Mouse (Mus musculus) CH12.LX (cell line): ENCODE measurements around the gene Calcoco2. TPM values are rescaled to one million over a fixed set of nuclear protein-coding genes. Genes with fewer than 3 reads are reported as not detected.

Source experiments
- DNase-seq: peaks from one replicate; pipeline ENCODE4 v3.0.0-alpha.2; 2013; ENCODE audit errors: extremely low read depth
- H3K27ac ChIP-seq: 2 replicates; pipeline ENCODE4 v1.5.1; 2012; ENCODE audit warnings: low read depth, mild to moderate bottlenecking, control low read depth, moderate library complexity; ENCODE audit not compliant: insufficient read depth
- H3K27me3 ChIP-seq: replicated peaks from 2 replicates; pipeline ENCODE3; 2012; ENCODE audit warnings: inconsistent platforms
- H3K36me3 ChIP-seq, 2 experiments: replicated peaks in 1 of 2; 2 replicates each; pipeline versions ENCODE3 to v1.6.1; 2012; ENCODE audit warnings: inconsistent platforms in 1 of 2, low read length in 1 of 2, mild to moderate bottlenecking in 1 of 2, mixed read lengths in 1 of 2, moderate library complexity in 1 of 2; ENCODE audit not compliant: control insufficient read depth in 1 of 2, insufficient read depth in 1 of 2
- H3K4me1 ChIP-seq, 2 experiments: 2 replicates each; pipeline ENCODE4 v1.6.1; 2012; ENCODE audit warnings: inconsistent platforms in 1 of 2, moderate library complexity in 1 of 2; ENCODE audit not compliant: insufficient read depth in 2 of 2, control insufficient read depth in 1 of 2
- H3K4me2 ChIP-seq: 2 replicates; pipeline ENCODE4 v1.6.1; 2012; ENCODE audit warnings: low read depth, mild to moderate bottlenecking, control low read depth; ENCODE audit not compliant: poor library complexity, insufficient read depth, severe bottlenecking
- H3K4me3 ChIP-seq, 3 experiments: fragments of 150-350 bp in 1 of 3; sonication (generic) in 1 of 3; replicated peaks in 1 of 3; 2 replicates each; pipeline versions ENCODE3 to v1.5.1; 2011 to 2012; ENCODE audit warnings: low read depth in 2 of 3, low read length in 2 of 3, mild to moderate bottlenecking in 2 of 3, moderate library complexity in 2 of 3, control low read depth in 1 of 3, improper control_type of control experiment in 1 of 3, inconsistent platforms in 1 of 3, mixed read lengths in 1 of 3; ENCODE audit not compliant: poor library complexity in 1 of 3
- H3K79me2 ChIP-seq: replicated peaks from 2 replicates; pipeline ENCODE4 v1.6.1; 2012; ENCODE audit warnings: mild to moderate bottlenecking, moderate library complexity; ENCODE audit not compliant: control insufficient read depth, poor library complexity, insufficient read depth, severe bottlenecking; ENCODE audit errors: extremely low read depth
- H3K9ac ChIP-seq: 2 replicates; pipeline ENCODE4 v1.6.1; 2012; ENCODE audit warnings: low read depth, mild to moderate bottlenecking, control low read depth, moderate library complexity; ENCODE audit not compliant: insufficient read depth
- H3K9me3 ChIP-seq: replicated peaks from 2 replicates; pipeline ENCODE3; 2012; ENCODE audit warnings: low read length, inconsistent platforms, mixed read lengths
- CHD1 ChIP-seq: IDR thresholded peaks from 2 replicates; pipeline ENCODE4 v1.6.1; 2012; ENCODE audit warnings: low read depth, low read length, improper control_type of control experiment, inconsistent platforms
- E2F4 ChIP-seq: IDR thresholded peaks from 2 replicates; pipeline ENCODE4 v1.6.1; 2011; ENCODE audit warnings: low read depth, low read length, improper control_type of control experiment; ENCODE audit not compliant: insufficient replicate concordance
- ELF1 ChIP-seq: IDR thresholded peaks from 2 replicates; pipeline ENCODE4 v1.6.1; 2014; ENCODE audit warnings: low read depth, mild to moderate bottlenecking, inconsistent platforms, low read length, improper control_type of control experiment
- EP300 ChIP-seq: IDR thresholded peaks from 2 replicates; pipeline ENCODE4 v1.6.1; 2011; ENCODE audit warnings: low read length, improper control_type of control experiment
- GABPA ChIP-seq: IDR thresholded peaks from 2 replicates; pipeline ENCODE4 v1.6.1; 2012; ENCODE audit warnings: low read depth, low read length, improper control_type of control experiment, inconsistent platforms; ENCODE audit not compliant: insufficient replicate concordance
- HCFC1 ChIP-seq: IDR thresholded peaks from 2 replicates; pipeline ENCODE4 v1.6.1; 2012; ENCODE audit warnings: low read depth, mild to moderate bottlenecking, inconsistent platforms, low read length, improper control_type of control experiment
- KAT2A ChIP-seq: IDR thresholded peaks from 2 replicates; pipeline ENCODE4 v1.6.1; 2012; ENCODE audit warnings: low read length, improper control_type of control experiment, inconsistent platforms; ENCODE audit not compliant: insufficient replicate concordance
- MAZ ChIP-seq: IDR thresholded peaks from 2 replicates; pipeline ENCODE4 v1.6.1; 2012; ENCODE audit warnings: low read depth, mild to moderate bottlenecking, inconsistent platforms, low read length, improper control_type of control experiment, moderate library complexity
- MYC ChIP-seq: IDR thresholded peaks from 2 replicates; pipeline ENCODE4 v1.6.1; 2011; ENCODE audit warnings: low read depth, mild to moderate bottlenecking, improper control_type of control experiment, low read length
- POLR2A ChIP-seq: IDR thresholded peaks from 2 replicates; pipeline ENCODE4 v1.6.1; 2011; ENCODE audit warnings: low read depth, mild to moderate bottlenecking, improper control_type of control experiment, low read length
- SIN3A ChIP-seq: IDR thresholded peaks from 2 replicates; pipeline ENCODE4 v1.6.1; 2012; ENCODE audit warnings: low read length, improper control_type of control experiment, inconsistent platforms
- SMC3 ChIP-seq: IDR thresholded peaks from 2 replicates; pipeline ENCODE4 v1.6.1; 2011; ENCODE audit warnings: low read depth, low read length, improper control_type of control experiment
- USF1 ChIP-seq: IDR thresholded peaks from 2 replicates; pipeline ENCODE4 v1.6.1; 2014; ENCODE audit warnings: low read depth, mild to moderate bottlenecking, inconsistent platforms, low read length, improper control_type of control experiment
- ZC3H11A ChIP-seq: IDR thresholded peaks from 2 replicates; pipeline ENCODE4 v1.6.1; 2012; ENCODE audit warnings: low read depth, mild to moderate bottlenecking, inconsistent platforms, low read length, improper control_type of control experiment
- ZMIZ1 ChIP-seq: IDR thresholded peaks from 2 replicates; pipeline ENCODE4 v1.6.1; 2012; ENCODE audit warnings: low read depth, mild to moderate bottlenecking, inconsistent platforms, low read length, improper control_type of control experiment
- ZNF384 ChIP-seq: IDR thresholded peaks from 2 replicates; pipeline ENCODE4 v1.6.1; 2012; ENCODE audit warnings: low read depth, low read length, improper control_type of control experiment, inconsistent platforms
- dilution Hi-C: fragments of 300-500 bp; cut with MboI; formaldehyde crosslinking; loops from 2 replicates; pipeline ENCODE4 v1.14.3; 2020; ENCODE audit warnings: low sequenced_read_pairs; ENCODE audit not compliant: extremely low pct_unique_long_range_greater_than_20kb, extremely low pct_ligation_motif_present
- in situ Hi-C: fragments of 300-500 bp; cut with MboI; formaldehyde crosslinking; loops from 3 replicates; pipeline ENCODE4 v1.14.3; 2019; ENCODE audit warnings: low sequenced_read_pairs, low pct_ligation_motif_present, low pct_unique_long_range_greater_than_20kb, mixed read lengths
- polyA plus RNA-seq: library from polyadenylated mRNA; unstranded; fragments of >175 nt; gene quantifications from 2 replicates; pipeline ENCODE4 v1.2.1, GENCODE M21; 2012; ENCODE audit warnings: low read depth; ENCODE audit not compliant: insufficient read length
- total RNA-seq, 2 experiments: library from RNA; depleted of rRNA; stranded (reverse); fragments of 300-350 nt in 1 of 2; fragments of >200 nt in 1 of 2; gene quantifications; 2 replicates each; pipeline ENCODE4 v1.2.3; 2012 to 2014

The Calcoco2 gene
- total and polyA plus RNA-seq, 3 experiments: not detected

- TF ChIP-seq POLR2A (no peak), EP300 (0 out of 2 replicates have a peak, but pooled peaks have one; percentile 31)
- peak overlapping the region; percentile 87 for H3K4me2 ChIP-seq
- H3K27me3 ChIP-seq: no peaks in the 10 kb centered on the region
- no peak for DNase-seq
- peaks cover 21 to 32% of the 10 kb centered on the region in 2 experiments for H3K36me3 ChIP-seq
- peak overlapping the region; percentile 5; the same call in 1 of the 2 replicates for H3K27ac ChIP-seq
- peak overlapping the region; percentile 86 for H3K9ac ChIP-seq
- in situ Hi-C loops: no loop called here
- H3K4me3 ChIP-seq: peak overlapping the region; percentile 66 to 85 (median 68)
- peaks cover 7 to 24% of the 10 kb centered on the region in 2 experiments for H3K4me1 ChIP-seq
- H3K9me3 ChIP-seq: no peaks in the 10 kb centered on the region
- peaks cover 17% of the 10 kb centered on the region for H3K79me2 ChIP-seq
- dilution Hi-C loops: no loop called here
Measured at GRCm38 (mm10) chr11:96075177-96075508, 36.6 kb downstream of the Calcoco2 start.

GRCm38 (mm10) chr11:96074351-96075176 lies 37.2 kb downstream of the Calcoco2 start:
- Histone ChIP-seq H3K4me1 (peaks cover 7 to 24% of the 10 kb centered on the region in 2 experiments), H3K27ac (peak overlapping the region; percentile 10; the same call in 1 of the 2 replicates), H3K9me3 (no peaks in the 10 kb centered on the region), H3K4me2 (peak overlapping the region; percentile 87), H3K4me3 (peak overlapping the region; percentile 66 to 85 (median 68)), H3K79me2 (peaks cover 17% of the 10 kb centered on the region), H3K36me3 (peaks cover 21 to 38% of the 10 kb centered on the region in 2 experiments), H3K9ac (peak overlapping the region; percentile 86), H3K27me3 (no peaks in the 10 kb centered on the region)
- no peak for DNase-seq
- in situ Hi-C loops: no loop called here
- dilution Hi-C loops: no loop called here
- TF ChIP-seq E2F4 (no peak), CHD1 (peak; percentile 82; the same call in 1 of the 2 replicates), KAT2A (0 out of 2 replicates have a peak, but pooled peaks have one; percentile 38), ZMIZ1 (0 out of 2 replicates have a peak, but pooled peaks have one; percentile 26)

GRCm38 (mm10) chr11:96073295-96073993 lies 38.3 kb downstream of the Calcoco2 start:
- H3K4me1 ChIP-seq: peaks cover 7 to 24% of the 10 kb centered on the region in 2 experiments
- no peak for TF ChIP-seq MAZ
- no peak for TF ChIP-seq MYC
- no peak for TF ChIP-seq SIN3A
- TF ChIP-seq ELF1: no peak
- TF ChIP-seq GABPA: no peak
- TF ChIP-seq ZMIZ1: no peak; the same call in 1 of the 2 replicates
- TF ChIP-seq SMC3: no peak
- no peak for TF ChIP-seq HCFC1
- no peak for TF ChIP-seq USF1
- TF ChIP-seq ZNF384: no peak
- TF ChIP-seq POLR2A: no peak; the same call in 1 of the 2 replicates
- TF ChIP-seq ZC3H11A: no peak
- TF ChIP-seq, all 38 proteins: peak for 0

More at GRCm38 (mm10) chr11:96073295-96073993, 38.3 kb downstream of the Calcoco2 start:
- H3K27me3 ChIP-seq: no peaks in the 10 kb centered on the region
- peak overlapping the region; percentile 86; the same call in 1 of the 2 replicates for H3K9ac ChIP-seq
- peak overlapping the region; percentile 66 to 85 (median 68) for H3K4me3 ChIP-seq
- dilution Hi-C loops: no loop called here
- no peak overlapping the region for H3K27ac ChIP-seq
- DNase-seq: no peak
- peaks cover 21 to 44% of the 10 kb centered on the region in 2 experiments for H3K36me3 ChIP-seq
- in situ Hi-C loops: no loop called here
- H3K79me2 ChIP-seq: peaks cover 17% of the 10 kb centered on the region
- H3K9me3 ChIP-seq: no peaks in the 10 kb centered on the region
- peak overlapping the region; percentile 87 for H3K4me2 ChIP-seq
